Mouse (Mus musculus) forebrain, embryonic 13.5 days (tissue): ENCODE measurements around the gene Usp16. TPM values are rescaled to one million over a fixed set of nuclear protein-coding genes. Genes with fewer than 3 reads are reported as not detected.
A peak's percentile ranks its signal among the peaks of the same experiment; 100 is the strongest.

Experiments
- ATAC-seq: fragments of 200-750 bp; cut with Nextera tagmentation; 2 replicates; pipeline ENCODE4 v1.8.0; 2017
- H3K27ac ChIP-seq: fragments of 300-500 bp; sonication (generic); 2 replicates; pipeline ENCODE4 v1.5.1; 2015; ENCODE audit warnings: inconsistent platforms, mild to moderate bottlenecking, moderate library complexity
- H3K27me3 ChIP-seq: fragments of 300-500 bp; sonication (generic); 2 replicates; pipeline ENCODE4 v1.6.1; 2015; ENCODE audit warnings: mild to moderate bottlenecking, inconsistent platforms
- H3K36me3 ChIP-seq: fragments of 300-500 bp; sonication (generic); 2 replicates; pipeline ENCODE4 v1.6.1; 2015; ENCODE audit warnings: mild to moderate bottlenecking, inconsistent platforms; ENCODE audit not compliant: poor library complexity, severe bottlenecking
- H3K4me1 ChIP-seq: fragments of 300-500 bp; sonication (generic); 2 replicates; pipeline ENCODE4 v1.6.1; 2015; ENCODE audit warnings: inconsistent platforms
- H3K4me2 ChIP-seq: fragments of 300-500 bp; sonication (generic); 2 replicates; pipeline ENCODE4 v1.6.1; 2015; ENCODE audit warnings: inconsistent platforms, mild to moderate bottlenecking, moderate library complexity
- H3K4me3 ChIP-seq: fragments of 300-500 bp; sonication (generic); 2 replicates; pipeline ENCODE4 v1.5.1; 2015; ENCODE audit warnings: mild to moderate bottlenecking, inconsistent platforms
- H3K9ac ChIP-seq: fragments of 300-500 bp; sonication (generic); 2 replicates; pipeline ENCODE4 v1.6.1; 2015; ENCODE audit warnings: mild to moderate bottlenecking, inconsistent platforms
- H3K9me3 ChIP-seq: fragments of 300-500 bp; sonication (generic); replicated peaks from 2 replicates; pipeline ENCODE4 v1.6.1; 2016; ENCODE audit warnings: inconsistent platforms
- WGBS: fragments of 180-500 bp; shearing (Covaris S2); methylation state at CpG from one replicate; pipeline ENCODE4 v1.1.7; 2015; 5-methylcytosine and 5-hydroxymethylcytosine counted together
- polyA plus RNA-seq: library from polyadenylated mRNA; unstranded; fragments of >200 nt; fragmentation: Nextera tagmentation; extraction: Ambion mirVana; gene quantifications from 2 replicates; pipeline ENCODE4 v1.2.1, GENCODE M21; 2015

The Usp16 gene
- polyA plus RNA-seq = 50.1 and 50.4 TPM in 2 replicates

DNA sequence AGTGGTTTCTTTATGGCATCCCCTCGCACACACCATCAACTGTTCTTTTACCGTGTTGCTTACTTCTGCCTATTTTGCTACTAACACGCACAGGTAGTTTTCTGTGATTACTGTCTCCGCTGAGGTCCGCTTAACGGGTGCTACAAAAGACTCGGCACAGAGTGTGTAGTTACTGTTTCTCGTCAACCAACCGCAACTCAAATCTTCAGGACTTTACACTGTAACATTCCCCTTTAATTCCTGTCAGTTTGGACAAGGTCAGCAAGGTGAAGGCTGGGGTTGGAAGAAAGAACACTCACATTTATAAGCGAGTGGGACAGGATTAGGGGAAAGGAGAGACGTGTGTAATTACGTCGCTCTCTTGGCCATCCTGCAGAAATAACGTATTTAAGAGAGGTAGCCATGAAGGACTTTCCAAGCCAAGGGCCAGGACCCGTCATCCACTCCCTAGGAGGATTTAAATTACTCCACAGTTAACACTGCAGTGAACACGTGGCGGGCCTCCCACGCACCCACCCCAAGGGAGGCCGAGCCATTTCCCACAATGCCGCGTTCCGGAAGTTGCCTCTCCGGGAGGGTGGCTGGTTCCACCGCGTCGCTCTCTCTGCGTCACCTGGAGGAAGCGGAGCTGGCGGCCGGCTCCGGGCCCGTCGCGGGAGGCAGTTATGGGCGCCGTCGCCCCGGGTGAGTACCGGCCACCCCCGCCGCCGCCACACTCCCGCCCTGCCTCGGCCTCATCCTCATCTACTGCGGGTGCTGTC is at the start of gene Usp16:
Usp16 (plus strand) TSS at position 285 of the 761 bp plus-strand sequence.
- Histone ChIP-seq H3K4me2 (peak within 1 kb of the TSS; percentile 95), H3K36me3 (0 out of 2 replicates have a peak, but pooled peaks cover 8% of the 10 kb centered on the region), H3K27ac (peak within 1 kb of the TSS; percentile 76), H3K9me3 (no peaks in the 10 kb centered on the region), H3K4me3 (peak within 1 kb of the TSS; percentile 93), H3K9ac (peak within 1 kb of the TSS; percentile 88), H3K4me1 (peaks cover 21% of the 10 kb centered on the region), H3K27me3 (peaks cover 3% of the 10 kb centered on the region; the same call in 1 of the 2 replicates)
- 7% methylated on average over 42 of the region's 45 CpGs for WGBS
- ATAC-seq = peak; percentile 99

DNA sequence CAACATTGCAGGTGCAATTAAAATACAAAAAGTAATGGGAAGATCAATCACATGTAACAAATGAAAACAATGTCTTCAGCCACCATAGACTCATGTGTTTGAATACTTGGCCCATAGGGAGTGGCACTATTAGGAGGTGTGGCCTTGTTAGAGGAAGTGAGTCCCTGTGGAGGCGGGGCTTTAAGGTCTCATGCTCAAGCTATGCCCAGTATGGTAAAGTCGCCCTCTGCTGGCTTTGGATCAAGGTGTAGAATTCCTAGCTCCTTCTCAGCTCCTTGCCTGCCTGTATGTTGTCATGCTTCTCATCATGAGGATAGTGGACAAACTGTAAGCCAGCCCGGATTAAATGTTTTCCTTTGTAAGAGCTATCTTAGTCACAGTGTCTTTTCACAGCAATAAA is 49.5 kb upstream of the Usp16 start:
- Histone ChIP-seq H3K9me3 (no peaks in the 10 kb centered on the region), H3K4me1 (no peaks in the 10 kb centered on the region), H3K27ac (no peak overlapping the region), H3K9ac (no peak overlapping the region), H3K36me3 (peaks cover 87% of the 10 kb centered on the region), H3K27me3 (no peaks in the 10 kb centered on the region), H3K4me3 (no peak overlapping the region), H3K4me2 (no peak overlapping the region)
- 83% methylated on average over 3 of the region's 3 CpGs for WGBS
- ATAC-seq = no peak

- no peak for ATAC-seq
- Histone ChIP-seq H3K9ac (no peak overlapping the region), H3K4me1 (no peaks in the 10 kb centered on the region), H3K9me3 (peaks cover 10% of the 10 kb centered on the region), H3K27me3 (no peaks in the 10 kb centered on the region), H3K4me3 (no peak overlapping the region), H3K4me2 (no peak overlapping the region), H3K36me3 (peaks cover 96% of the 10 kb centered on the region), H3K27ac (no peak overlapping the region)
- WGBS = 96% methylated on average over 8 of the region's 8 CpGs
Observed at GRCm38 (mm10) chr16:87420662-87421061, 33.8 kb upstream of the Usp16 start.

- 96% methylated on average over 8 of the region's 8 CpGs for WGBS
- H3K27ac ChIP-seq = no peak overlapping the region
- H3K9ac ChIP-seq = no peak overlapping the region
- no peaks in the 10 kb centered on the region for H3K27me3 ChIP-seq
- peaks cover 45% of the 10 kb centered on the region for H3K36me3 ChIP-seq
- peaks cover 9% of the 10 kb centered on the region for H3K4me1 ChIP-seq
- H3K4me3 ChIP-seq = no peak overlapping the region
- no peaks in the 10 kb centered on the region for H3K9me3 ChIP-seq
- H3K4me2 ChIP-seq = no peak overlapping the region
- no peak for ATAC-seq
Observed at GRCm38 (mm10) chr16:87427516-87427915, 27.0 kb upstream of the Usp16 start.

DNA sequence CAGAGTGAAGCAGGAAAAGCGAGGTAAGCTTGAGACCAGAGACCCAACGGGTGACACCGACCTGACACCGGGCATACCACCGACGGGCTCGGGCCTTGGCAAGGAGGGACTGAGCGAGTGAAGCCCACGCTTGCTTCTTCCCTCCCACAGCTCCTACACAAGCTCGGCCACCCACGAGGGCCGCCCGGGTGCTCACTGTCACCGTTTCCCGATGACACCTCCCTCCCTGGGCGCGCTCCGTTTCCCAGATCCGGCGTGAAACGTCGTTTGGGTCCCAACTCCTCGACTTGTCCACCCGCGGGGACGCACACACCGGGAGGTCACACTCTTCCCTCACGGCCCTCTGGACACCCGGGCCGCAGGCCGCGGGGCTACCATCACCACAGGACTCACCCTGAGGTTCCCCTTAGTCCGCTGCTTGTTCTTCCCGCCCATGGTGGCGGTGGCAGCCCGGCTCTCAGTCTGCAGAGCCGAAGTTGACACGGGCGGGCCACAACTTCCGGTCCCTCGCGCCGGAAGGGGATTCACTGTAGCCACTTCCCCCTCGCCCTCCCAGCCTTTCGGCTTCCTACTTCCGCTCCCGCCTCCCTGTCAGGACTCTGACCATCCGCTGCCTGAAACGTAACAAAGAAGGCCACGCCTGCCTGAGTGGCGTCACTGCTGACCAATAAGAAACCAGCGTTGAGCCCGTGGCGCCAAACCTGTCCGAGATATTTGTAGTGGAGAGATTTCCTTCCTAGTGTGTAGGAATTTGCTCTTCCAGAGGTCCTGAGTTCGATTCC is 22.3 kb upstream of the Usp16 start, which contains the start of gene Ltn1:
Ltn1 (minus strand) TSS at position 580 of the 782 bp plus-strand sequence.
- H3K9ac ChIP-seq = peak within 1 kb of the TSS; percentile 85
- no peak within 1 kb of the TSS; the same call in 1 of the 2 replicates for H3K27ac ChIP-seq
- no peaks in the 10 kb centered on the region for H3K9me3 ChIP-seq
- H3K36me3 ChIP-seq = no peaks in the 10 kb centered on the region
- peak within 1 kb of the TSS; percentile 76 for H3K4me2 ChIP-seq
- no peaks in the 10 kb centered on the region for H3K27me3 ChIP-seq
- H3K4me1 ChIP-seq = peaks cover 9% of the 10 kb centered on the region
- peak; percentile 100 for ATAC-seq
- WGBS = 1% methylated on average over 55 of the region's 56 CpGs
- H3K4me3 ChIP-seq = peak within 1 kb of the TSS; percentile 90

- Histone ChIP-seq H3K36me3 (no peaks in the 10 kb centered on the region), H3K27me3 (no peaks in the 10 kb centered on the region), H3K9ac (no peak overlapping the region), H3K4me2 (no peak overlapping the region), H3K9me3 (no peaks in the 10 kb centered on the region), H3K4me1 (peaks cover 9% of the 10 kb centered on the region), H3K27ac (no peak overlapping the region), H3K4me3 (no peak overlapping the region)
- 96% methylated on average over 7 of the region's 7 CpGs for WGBS
- ATAC-seq = no peak
Observed at GRCm38 (mm10) chr16:87434266-87434665, 20.2 kb upstream of the Usp16 start.

DNA sequence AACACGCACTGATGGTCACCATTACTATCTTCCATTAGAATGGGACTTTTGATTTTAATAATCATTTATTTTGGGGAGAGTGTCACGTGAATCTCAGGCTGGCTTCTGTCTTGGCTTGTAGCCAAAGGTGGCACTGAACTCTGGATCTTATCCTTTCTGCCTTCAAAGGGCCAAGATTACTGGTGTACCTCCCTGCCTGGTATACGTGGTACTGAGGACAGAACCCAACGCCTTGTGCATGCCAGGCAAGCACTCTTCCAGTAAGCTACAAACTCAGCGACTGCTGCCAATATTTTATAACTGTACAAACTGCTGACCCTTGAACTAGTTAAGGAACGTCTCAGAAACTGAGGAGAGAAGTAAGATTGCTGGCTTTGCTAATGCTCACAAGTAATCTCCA is 19.6 kb upstream of the Usp16 start:
- ATAC-seq = no peak
- H3K4me1 ChIP-seq = peaks cover 15% of the 10 kb centered on the region
- H3K27ac ChIP-seq = no peak overlapping the region
- no peak overlapping the region for H3K4me2 ChIP-seq
- WGBS = 85% methylated on average over 6 of the region's 6 CpGs
- H3K9me3 ChIP-seq = no peaks in the 10 kb centered on the region
- no peak overlapping the region for H3K9ac ChIP-seq
- no peaks in the 10 kb centered on the region for H3K36me3 ChIP-seq
- H3K4me3 ChIP-seq = no peak overlapping the region
- H3K27me3 ChIP-seq = no peaks in the 10 kb centered on the region

DNA sequence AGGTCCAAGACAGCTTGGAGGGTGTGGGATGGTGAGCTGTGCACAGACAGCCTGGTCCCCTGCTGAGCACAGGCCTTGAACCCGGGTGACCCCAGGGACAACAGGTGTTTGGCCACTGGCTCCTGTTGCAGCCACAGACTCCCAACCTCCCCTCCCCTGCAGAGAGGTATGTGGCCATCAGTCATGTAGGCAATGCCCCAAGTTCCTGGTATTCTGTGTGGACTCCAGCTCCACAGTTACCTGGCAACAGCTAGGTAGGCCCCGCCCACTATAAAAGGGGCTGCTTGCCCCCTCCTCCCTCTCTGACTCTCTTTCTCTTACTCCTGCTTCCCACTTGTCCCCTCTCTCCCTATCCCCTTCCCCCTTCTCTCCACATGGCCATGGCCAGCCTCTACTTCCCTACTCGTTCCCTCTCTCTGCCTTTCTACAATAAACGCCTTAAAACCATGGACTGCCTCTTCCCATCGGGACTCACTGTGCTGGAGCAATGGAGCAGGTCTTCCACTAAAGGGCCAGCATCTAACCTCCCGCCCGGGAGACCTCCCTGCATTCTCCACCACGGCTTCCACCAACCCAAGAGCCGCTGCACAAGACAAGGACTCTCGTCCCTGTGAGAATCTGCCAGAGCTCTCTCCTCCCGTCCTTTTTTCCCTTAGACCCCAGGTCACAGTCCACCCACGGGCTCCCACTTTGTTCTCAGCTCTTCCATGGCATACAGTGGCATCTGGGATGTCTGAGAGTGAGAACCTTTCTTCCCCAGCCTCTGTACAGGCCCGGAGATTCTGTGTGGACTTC is 18.9 kb upstream of the Usp16 start:
- no peak for ATAC-seq
- H3K36me3 ChIP-seq = no peaks in the 10 kb centered on the region
- WGBS = 87% methylated on average over 13 of the region's 13 CpGs
- no peaks in the 10 kb centered on the region for H3K27me3 ChIP-seq
- no peaks in the 10 kb centered on the region for H3K9me3 ChIP-seq
- no peak overlapping the region for H3K4me2 ChIP-seq
- no peak overlapping the region for H3K27ac ChIP-seq
- peaks cover 14% of the 10 kb centered on the region for H3K4me1 ChIP-seq
- no peak overlapping the region for H3K4me3 ChIP-seq
- no peak overlapping the region for H3K9ac ChIP-seq

GRCm38 (mm10) chr16:87437096-87437495 is 17.4 kb upstream of the Usp16 start:
- no peaks in the 10 kb centered on the region for H3K27me3 ChIP-seq
- no peak for ATAC-seq
- H3K9me3 ChIP-seq = no peaks in the 10 kb centered on the region
- H3K4me3 ChIP-seq = no peak overlapping the region
- H3K36me3 ChIP-seq = no peaks in the 10 kb centered on the region
- H3K9ac ChIP-seq = no peak overlapping the region
- WGBS = 94% methylated on average over 21 of the region's 21 CpGs
- H3K27ac ChIP-seq = no peak overlapping the region
- peaks cover 17% of the 10 kb centered on the region for H3K4me1 ChIP-seq
- no peak overlapping the region for H3K4me2 ChIP-seq

GRCm38 (mm10) chr16:87438697-87439096 is 15.8 kb upstream of the Usp16 start:
- 87% methylated on average over 8 of the region's 8 CpGs for WGBS
- ATAC-seq = no peak
- no peaks in the 10 kb centered on the region for H3K27me3 ChIP-seq

GRCm38 (mm10) chr16:87440184-87440686 is 14.3 kb upstream of the Usp16 start, which contains the start of gene Rwdd2b:
Rwdd2b (minus strand) TSS chr16:87440573.
- peak within 1 kb of the TSS; percentile 79 for H3K4me3 ChIP-seq
- peak within 1 kb of the TSS; percentile 88 for H3K27ac ChIP-seq
- no peaks in the 10 kb centered on the region for H3K27me3 ChIP-seq
- H3K36me3 ChIP-seq = no peaks in the 10 kb centered on the region
- peak within 1 kb of the TSS; percentile 82 for H3K4me2 ChIP-seq
- H3K4me1 ChIP-seq = peaks cover 17% of the 10 kb centered on the region
- peak within 1 kb of the TSS; percentile 85 for H3K9ac ChIP-seq
- under 1% methylated on average over 38 of the region's 38 CpGs for WGBS
- no peaks in the 10 kb centered on the region for H3K9me3 ChIP-seq
- peak; percentile 98 for ATAC-seq

More at GRCm38 (mm10) chr16:87438697-87439096, 15.8 kb upstream of the Usp16 start:
- Histone ChIP-seq H3K9me3 (no peaks in the 10 kb centered on the region), H3K36me3 (no peaks in the 10 kb centered on the region), H3K4me1 (peaks cover 17% of the 10 kb centered on the region), H3K4me2 (no peak overlapping the region), H3K9ac (no peak overlapping the region), H3K4me3 (no peak overlapping the region), H3K27ac (no peak overlapping the region)
